Mouse (Mus musculus): Measurements from ENCODE around the gene Ercc8. TPM values are rescaled to one million over a fixed set of nuclear protein-coding genes. Genes with fewer than 3 reads are reported as not detected.

Gene Ercc8
- 32.0 and 32.6 TPM in 2 replicates for polyA plus RNA-seq (2015; fragmentation: Nextera tagmentation; extraction: Ambion mirVana)

GRCm38 (mm10) chr13:108158465-108159240 lies at the start of gene Ercc8, which contains the start of gene Ndufaf2:
Gene Ercc8, plus strand, starts transcription at chr13:108158731.
Gene Ndufaf2, minus strand, starts transcription at chr13:108158623.
- Histone ChIP-seq H3K4me1 (peaks cover 15% of the 10 kb centered on the region), H3K27me3 (no peaks in the 10 kb centered on the region), H3K4me3 (peak within 1 kb of the TSS; percentile 86), H3K36me3 (peaks cover 11% of the 10 kb centered on the region), H3K9me3 (no peaks in the 10 kb centered on the region), H3K9ac (replicated peaks) (peak within 1 kb of the TSS; percentile 73), H3K27ac (replicated peaks) (peak within 1 kb of the TSS; percentile 31; the same call in 1 of the 2 replicates), H3K4me2 (replicated peaks) (peak within 1 kb of the TSS; percentile 78)
- ATAC-seq (replicated peaks), result peak; percentile 99
- under 1% methylated on average over 47 of the region's 47 CpGs for WGBS

GRCm38 (mm10) chr13:108110929-108111328 lies 47.6 kb upstream of the Ercc8 start:
- Histone ChIP-seq H3K27me3 (no peaks in the 10 kb centered on the region), H3K36me3 (no peaks in the 10 kb centered on the region), H3K4me2 (replicated peaks) (no peak overlapping the region), H3K9me3 (no peaks in the 10 kb centered on the region), H3K4me1 (peaks cover 8% of the 10 kb centered on the region), H3K4me3 (no peak overlapping the region), H3K27ac (replicated peaks) (no peak overlapping the region), H3K9ac (replicated peaks) (no peak overlapping the region)
- no peak for ATAC-seq (replicated peaks)
- 86% methylated on average over 6 of the region's 6 CpGs for WGBS

- no peaks in the 10 kb centered on the region for H3K36me3 ChIP-seq
- no peak for ATAC-seq (replicated peaks)
- no peaks in the 10 kb centered on the region for H3K9me3 ChIP-seq
- H3K27me3 ChIP-seq, result no peaks in the 10 kb centered on the region
- H3K4me1 ChIP-seq, result peaks cover 8% of the 10 kb centered on the region
- no peak overlapping the region for H3K27ac ChIP-seq (replicated peaks)
- 74% methylated on average over 5 of the region's 5 CpGs for WGBS
- no peak overlapping the region for H3K4me3 ChIP-seq
- no peak overlapping the region for H3K9ac ChIP-seq (replicated peaks)
- H3K4me2 ChIP-seq (replicated peaks), result no peak overlapping the region
Observed at GRCm38 (mm10) chr13:108113536-108113935, 45.0 kb upstream of the Ercc8 start.

- no peak overlapping the region for H3K4me3 ChIP-seq
- H3K4me2 ChIP-seq (replicated peaks), result no peak overlapping the region
- 0 out of 2 replicates have a peak, but pooled peaks have one; percentile 58 for ATAC-seq (replicated peaks)
- no peaks in the 10 kb centered on the region for H3K27me3 ChIP-seq
- H3K4me1 ChIP-seq, result peaks cover 8% of the 10 kb centered on the region
- H3K9me3 ChIP-seq, result no peaks in the 10 kb centered on the region
- no peak overlapping the region for H3K27ac ChIP-seq (replicated peaks)
- H3K9ac ChIP-seq (replicated peaks), result no peak overlapping the region
- WGBS, result 48% methylated on average over 3 of the region's 3 CpGs
- no peaks in the 10 kb centered on the region for H3K36me3 ChIP-seq
Observed at GRCm38 (mm10) chr13:108114257-108114656, 44.3 kb upstream of the Ercc8 start.

- ATAC-seq (replicated peaks), result no peak
- Histone ChIP-seq H3K9ac (replicated peaks) (no peak overlapping the region), H3K4me3 (no peak overlapping the region), H3K27me3 (no peaks in the 10 kb centered on the region), H3K4me1 (peaks cover 10% of the 10 kb centered on the region), H3K36me3 (no peaks in the 10 kb centered on the region), H3K27ac (replicated peaks) (no peak overlapping the region), H3K4me2 (replicated peaks) (no peak overlapping the region), H3K9me3 (no peaks in the 10 kb centered on the region)
Observed at GRCm38 (mm10) chr13:108117654-108118053, 40.9 kb upstream of the Ercc8 start.

- H3K27me3 ChIP-seq, result no peaks in the 10 kb centered on the region
- no peaks in the 10 kb centered on the region for H3K9me3 ChIP-seq
- H3K36me3 ChIP-seq, result no peaks in the 10 kb centered on the region
- H3K4me3 ChIP-seq, result no peak overlapping the region
- no peak overlapping the region for H3K27ac ChIP-seq (replicated peaks)
- peaks cover 15% of the 10 kb centered on the region for H3K4me1 ChIP-seq
- H3K4me2 ChIP-seq (replicated peaks), result no peak overlapping the region
- WGBS, result 82% methylated on average over 1 of the region's 1 CpGs
- no peak for ATAC-seq (replicated peaks)
- no peak overlapping the region for H3K9ac ChIP-seq (replicated peaks)
Observed at GRCm38 (mm10) chr13:108118188-108118587, 40.3 kb upstream of the Ercc8 start.

GRCm38 (mm10) chr13:108119411-108120310 lies 38.9 kb upstream of the Ercc8 start:
- ATAC-seq (replicated peaks), result no peak
- no peaks in the 10 kb centered on the region for H3K27me3 ChIP-seq
- no peaks in the 10 kb centered on the region for H3K9me3 ChIP-seq
- no peaks in the 10 kb centered on the region for H3K36me3 ChIP-seq
- no peak overlapping the region for H3K27ac ChIP-seq (replicated peaks)
- H3K4me1 ChIP-seq, result peaks cover 18% of the 10 kb centered on the region
- no peak overlapping the region for H3K4me3 ChIP-seq
- no peak overlapping the region for H3K4me2 ChIP-seq (replicated peaks)
- H3K9ac ChIP-seq (replicated peaks), result no peak overlapping the region
- WGBS, result 82% methylated on average over 9 of the region's 9 CpGs

GRCm38 (mm10) chr13:108123109-108123723 lies 35.3 kb upstream of the Ercc8 start:
- Histone ChIP-seq H3K9me3 (no peaks in the 10 kb centered on the region), H3K36me3 (no peaks in the 10 kb centered on the region), H3K9ac (replicated peaks) (0 out of 2 replicates have a peak overlapping the region, but pooled peaks have one; percentile 14), H3K4me2 (replicated peaks) (peak overlapping the region; percentile 26), H3K27ac (replicated peaks) (peak overlapping the region; percentile 54), H3K27me3 (no peaks in the 10 kb centered on the region), H3K4me1 (peaks cover 17% of the 10 kb centered on the region), H3K4me3 (0 out of 2 replicates have a peak overlapping the region, but pooled peaks have one; percentile 6)
- WGBS, result 16% methylated on average over 15 of the region's 15 CpGs
- peak; percentile 45; the same call in 1 of the 2 replicates for ATAC-seq (replicated peaks)

- no peak overlapping the region for H3K27ac ChIP-seq (replicated peaks)
- H3K4me2 ChIP-seq (replicated peaks), result no peak overlapping the region
- peaks cover 21% of the 10 kb centered on the region for H3K4me1 ChIP-seq
- WGBS, result 79% methylated on average over 11 of the region's 11 CpGs
- H3K36me3 ChIP-seq, result no peaks in the 10 kb centered on the region
- no peak overlapping the region; the same call in 1 of the 2 replicates for H3K9ac ChIP-seq (replicated peaks)
- ATAC-seq (replicated peaks), result no peak
- H3K27me3 ChIP-seq, result no peaks in the 10 kb centered on the region
- H3K4me3 ChIP-seq, result no peak overlapping the region
- H3K9me3 ChIP-seq, result no peaks in the 10 kb centered on the region
Observed at GRCm38 (mm10) chr13:108124096-108124495, 34.4 kb upstream of the Ercc8 start.

- WGBS, result 91% methylated on average over 2 of the region's 2 CpGs
- Histone ChIP-seq H3K27me3 (no peaks in the 10 kb centered on the region), H3K4me1 (peaks cover 24% of the 10 kb centered on the region), H3K9ac (replicated peaks) (no peak overlapping the region), H3K36me3 (no peaks in the 10 kb centered on the region), H3K4me3 (no peak overlapping the region), H3K9me3 (no peaks in the 10 kb centered on the region), H3K4me2 (replicated peaks) (no peak overlapping the region), H3K27ac (replicated peaks) (no peak overlapping the region)
- ATAC-seq (replicated peaks), result no peak
Observed at GRCm38 (mm10) chr13:108126246-108126645, 32.3 kb upstream of the Ercc8 start.

- ATAC-seq (replicated peaks), result no peak
- H3K27me3 ChIP-seq, result no peaks in the 10 kb centered on the region
Observed at GRCm38 (mm10) chr13:108127130-108127529, 31.4 kb upstream of the Ercc8 start.

More at GRCm38 (mm10) chr13:108127130-108127529, 31.4 kb upstream of the Ercc8 start:
- H3K9ac ChIP-seq (replicated peaks), result no peak overlapping the region
- H3K9me3 ChIP-seq, result no peaks in the 10 kb centered on the region
- no peaks in the 10 kb centered on the region for H3K36me3 ChIP-seq
- H3K4me1 ChIP-seq, result peaks cover 24% of the 10 kb centered on the region
- no peak overlapping the region for H3K4me3 ChIP-seq
- no peak overlapping the region for H3K4me2 ChIP-seq (replicated peaks)
- WGBS, result 4% methylated on average over 1 of the region's 1 CpGs
- no peak overlapping the region for H3K27ac ChIP-seq (replicated peaks)
